Comparison of ENCODE assay signal across 21 mouse cellular contexts in genomic region chr7:145234841-145235790, GRCm38 (mm10). TPM values are rescaled to one million over a fixed set of nuclear protein-coding genes. Genes with fewer than 3 reads are reported as not detected.
"Had no signal": no experiment of that assay in that cellular context is flagged by ENCODE, and none has a peak within 500 bp of the region (broad histone marks: within the 10 kb centered on the region; RNA-seq: fewer than 3 reads in every experiment).

No protein-coding gene starts in this region.

- H3K27me3 ChIP-seq: limb, embryonic 15.5 days; liver, embryonic 12.5 days had no signal

- H3K9ac ChIP-seq: limb, embryonic 15.5 days; liver, embryonic 12.5 days; lung, embryonic 14.5 days; neural tube, embryonic 12.5 days had no signal

- H3K4me2 ChIP-seq: limb, embryonic 15.5 days; liver, embryonic 12.5 days; lung, embryonic 14.5 days; neural tube, embryonic 12.5 days had no signal

- H3K27ac ChIP-seq: limb, embryonic 15.5 days; liver, embryonic 12.5 days; midbrain, embryonic 10.5 days; neural tube, embryonic 12.5 days had no signal

- H3K9me3 ChIP-seq: limb, embryonic 15.5 days; liver, embryonic 12.5 days; midbrain, embryonic 10.5 days; neural tube, embryonic 12.5 days had no signal

- DNase-seq: layer of hippocampus, adult 9-11 months; layer of hippocampus, postnatal 36 days; lung, embryonic 14.5 days; lung, postnatal 10 days; lung, postnatal 4 days; midbrain, embryonic 14.5 days; retina, postnatal 1 day; right cerebral cortex, postnatal 4 days; spleen, adult 18-20 months; thymus, adult 2 months; thymus, postnatal 25 days had no signal

- H3K36me3 ChIP-seq: limb, embryonic 15.5 days; liver, embryonic 12.5 days; midbrain, embryonic 10.5 days; neural tube, embryonic 12.5 days had no signal

- H3K4me3 ChIP-seq: limb, embryonic 15.5 days; liver, embryonic 12.5 days; midbrain, embryonic 10.5 days; myocyte; neural tube, embryonic 12.5 days had no signal

- H3K4me1 ChIP-seq: liver, embryonic 12.5 days had no signal

- ATAC-seq: inflammation-experienced regulatory T-cells, adult 6 months; intestine, postnatal 0 days; liver, embryonic 12.5 days had no signal

RNA-seq across cellular contexts. Expression of gene 1810010D01Rik, which starts 27.2 kb away (rescaled TPM):
- total RNA-seq: left cerebral cortex, postnatal 25 days; megakaryocyte, adult 5-6 weeks had no signal
- polyA plus RNA-seq: inflammation-experienced regulatory T-cells, adult 6 months; limb, embryonic 11.5 days; myocyte had no signal
